ENCODE assay signal across 8 mouse cellular contexts in the genomic region with DNA sequence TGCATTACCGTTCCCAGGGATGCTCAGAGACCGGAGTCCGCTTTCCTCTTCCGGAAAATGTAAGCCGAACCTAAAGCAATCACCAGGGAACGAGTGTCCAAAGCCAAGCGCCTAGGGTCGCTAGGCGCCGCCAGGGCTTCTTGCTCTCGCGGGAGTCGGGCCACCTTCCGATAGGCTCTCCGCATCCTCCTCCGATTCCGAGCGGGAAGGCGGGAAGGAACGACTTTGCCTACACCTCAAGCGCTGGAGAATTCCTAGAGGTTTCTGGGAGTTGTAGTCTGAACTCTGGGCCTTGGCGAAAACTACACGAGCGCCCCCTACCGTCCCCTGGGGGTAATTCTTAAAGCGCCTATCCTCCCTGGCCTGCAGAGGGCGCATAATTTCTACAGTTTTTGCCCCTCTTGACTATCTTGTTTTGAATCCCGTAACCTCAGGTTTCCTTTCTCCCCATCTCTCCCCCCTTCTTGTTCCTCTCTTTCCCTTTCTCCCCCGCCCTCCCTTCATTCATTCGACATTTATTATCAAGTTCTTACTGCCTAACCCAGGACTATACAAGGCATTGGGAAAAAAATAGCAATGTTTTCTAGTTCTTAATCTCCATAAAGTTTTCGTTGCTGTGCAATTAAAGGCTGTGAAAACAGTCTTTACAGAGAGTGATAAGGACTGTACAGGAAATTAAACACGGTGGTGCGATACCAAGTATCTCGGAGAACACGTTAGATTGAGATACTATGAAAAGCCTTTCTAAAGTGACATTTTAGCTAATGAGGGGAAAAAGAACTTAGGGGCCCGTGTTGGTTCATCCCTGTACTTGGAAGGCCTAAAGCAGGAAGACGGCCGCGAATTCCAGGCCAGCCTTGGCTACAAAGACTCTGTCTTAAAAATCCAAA. TPM values are rescaled to one million over a fixed set of nuclear protein-coding genes. Genes with fewer than 3 reads are reported as not detected.
DNase-seq lines count a peak whose midpoint lies in the region; ATAC-seq lines count a peak whose summit lies in the region.

No protein-coding gene starts in this region.

- H3K9me3 ChIP-seq in forebrain, embryonic 14.5 days (replicated peaks; ENCODE audit: control insufficient read depth, low read length): no peaks in the 10 kb centered on the region
- H3K9me3 ChIP-seq in neural tube, embryonic 15.5 days (replicated peaks): no peaks in the 10 kb centered on the region

- intact Hi-C loops in heart, postnatal 14 days (cut with DNase I): loop anchor here (1.0 to 2.0 kb wide), 2 partner anchors 25 to 34 kb away; partner anchors contain the start of gene Atp1b2

- 2% methylated on average over 39 of the region's 39 CpGs for WGBS in forebrain, embryonic 14.5 days
- WGBS in neural tube, embryonic 15.5 days: 2% methylated on average over 39 of the region's 39 CpGs

- H3K36me3 ChIP-seq in forebrain, embryonic 14.5 days (ENCODE audit: control insufficient read depth, insufficient read depth, low read length): peaks cover 29% of the 10 kb centered on the region
- peaks cover 3% of the 10 kb centered on the region; the same call in 1 of the 2 replicates for H3K36me3 ChIP-seq in neural tube, embryonic 15.5 days

- no peaks in the 10 kb centered on the region for H3K27me3 ChIP-seq in forebrain, embryonic 14.5 days (replicated peaks; ENCODE audit: control insufficient read depth, insufficient read depth, low read length)
- H3K27me3 ChIP-seq in neural tube, embryonic 15.5 days (replicated peaks): no peaks in the 10 kb centered on the region

- H3K4me3 ChIP-seq in forebrain, embryonic 14.5 days (ENCODE audit: low read depth, low read length): peak overlapping the region; percentile 72
- H3K4me3 ChIP-seq in neural tube, embryonic 15.5 days (replicated peaks): peak overlapping the region; percentile 83

- H3K4me1 ChIP-seq in forebrain, embryonic 14.5 days (ENCODE audit: control insufficient read depth, insufficient read depth, low read length): peaks cover 22% of the 10 kb centered on the region
- peaks cover 58% of the 10 kb centered on the region for H3K4me1 ChIP-seq in neural tube, embryonic 15.5 days

- peak; percentile 92 for ATAC-seq in forebrain, embryonic 14.5 days
- ATAC-seq in neural tube, embryonic 15.5 days (ENCODE audit: low FRiP score): peak; percentile 91

- peak overlapping the region; percentile 85 for H3K4me2 ChIP-seq in forebrain, embryonic 14.5 days (ENCODE audit: low read length)
- H3K4me2 ChIP-seq in neural tube, embryonic 15.5 days: peak overlapping the region; percentile 90

- peak overlapping the region; percentile 82 for H3K9ac ChIP-seq in forebrain, embryonic 14.5 days (ENCODE audit: low read length)
- peak overlapping the region; percentile 77 for H3K9ac ChIP-seq in neural tube, embryonic 15.5 days (replicated peaks)

- DNase-seq in ES-CJ7 (ENCODE audit: low read depth, low spot score): peak; percentile 99
- DNase-seq in cerebellum, adult 11 months: peak; percentile 97
- DNase-seq in forebrain, embryonic 14.5 days (ENCODE audit: low spot score): peak; percentile 99
- DNase-seq in heart, postnatal 14 days: peak; percentile 96
- peak; percentile 97 for DNase-seq in layer of hippocampus, adult 11-12 months (ENCODE audit: low spot score)
- DNase-seq in lung, adult 18-20 months: peak; percentile 96 to 98
- DNase-seq in testis, postnatal 14 days (ENCODE audit: low spot score): peak; percentile 97

- H3K27ac ChIP-seq in forebrain, embryonic 14.5 days (ENCODE audit: low read depth, low read length): peak overlapping the region; percentile 92
- H3K27ac ChIP-seq in neural tube, embryonic 15.5 days (replicated peaks): peak overlapping the region; percentile 96

RNA-seq across cellular contexts. Expression of gene Wrap53, which starts 0.7 kb away (rescaled TPM):
- polyA plus RNA-seq in forebrain, embryonic 14.5 days (2014; fragmentation: Nextera tagmentation; extraction: Ambion mirVana): 24.6 and 29.3 TPM in 2 replicates
- 1 to 10 TPM; 4.3 to 6.5 TPM for total RNA-seq in heart, postnatal 14 days (2021)
- 18.1 and 18.8 TPM in 2 replicates for polyA plus RNA-seq in neural tube, embryonic 15.5 days (2015; fragmentation: Nextera tagmentation; extraction: Ambion mirVana)

RNA-seq across cellular contexts. Expression of gene Trp53, which starts 0.8 kb away (rescaled TPM):
- 111 and 113 TPM in 2 replicates for polyA plus RNA-seq in forebrain, embryonic 14.5 days (2014; fragmentation: Nextera tagmentation; extraction: Ambion mirVana)
- total RNA-seq in heart, postnatal 14 days (2021): 10 to 100 TPM; 22.1 to 27.3 TPM
- polyA plus RNA-seq in neural tube, embryonic 15.5 days (2015; fragmentation: Nextera tagmentation; extraction: Ambion mirVana): 51.8 and 85.1 TPM in 2 replicates

RNA-seq across cellular contexts. Expression of gene Efnb3, which starts 19.4 kb away (rescaled TPM):
- polyA plus RNA-seq in forebrain, embryonic 14.5 days (2014; fragmentation: Nextera tagmentation; extraction: Ambion mirVana): 38.6 and 48.2 TPM in 2 replicates
- 10 to 100 TPM; 60.5 to 70.3 TPM for total RNA-seq in heart, postnatal 14 days (2021)
- 113 and 126 TPM in 2 replicates for polyA plus RNA-seq in neural tube, embryonic 15.5 days (2015; fragmentation: Nextera tagmentation; extraction: Ambion mirVana)

RNA-seq across cellular contexts. Expression of gene Atp1b2, which starts 26.4 kb away (rescaled TPM):
- polyA plus RNA-seq in forebrain, embryonic 14.5 days (2014; fragmentation: Nextera tagmentation; extraction: Ambion mirVana): 22.0 and 31.5 TPM in 2 replicates
- total RNA-seq in heart, postnatal 14 days (2021): 10 to 100 TPM; 31.8 to 31.9 TPM
- 76.7 and 77.0 TPM in 2 replicates for polyA plus RNA-seq in neural tube, embryonic 15.5 days (2015; fragmentation: Nextera tagmentation; extraction: Ambion mirVana)

RNA-seq across cellular contexts. Expression of gene Dnah2, which starts 30.5 kb away (rescaled TPM):
- polyA plus RNA-seq in forebrain, embryonic 14.5 days (2014; fragmentation: Nextera tagmentation; extraction: Ambion mirVana): 2.7 and 3.8 TPM in 2 replicates
- under 1 TPM; 0.07 to 0.38 TPM for total RNA-seq in heart, postnatal 14 days (2021)
- polyA plus RNA-seq in neural tube, embryonic 15.5 days (2015; fragmentation: Nextera tagmentation; extraction: Ambion mirVana): 3.1 and 3.5 TPM in 2 replicates

Comparison
In these comparisons a context has a peak if more than half of its experiments do, and no peak if none do; other contexts are left out.
1. Peak in every context shown above with its lines: DNase-seq, ATAC-seq, H3K4me3 ChIP-seq and H3K27ac ChIP-seq.